Mouse (Mus musculus) frontal cortex, postnatal 14 days (tissue): ENCODE measurements at regions not wholly inside any gene's neighbourhood (a gene's known extent, or its start where the extent isn't known, plus 50 kb on each side); places are given as distances from the start of the nearest gene placed in this dataset.

Experiments
- DNase-seq, 2 experiments: peaks; one replicate each; pipeline ENCODE4 v3.0.0; 2022; ENCODE audit warnings: low spot score in 2 of 2

GRCm38 (mm10) chr1:73541371-73541770 is 525.7 kb upstream of the Tnp1 start:
- no peak for DNase-seq

- DNase-seq: no peak
Observed at GRCm38 (mm10) chr1:73538420-73538871, 522.7 kb upstream of the Tnp1 start.

- DNase-seq: no peak
Observed at GRCm38 (mm10) chr1:73535726-73536265, 520.1 kb upstream of the Tnp1 start.

GRCm38 (mm10) chr1:73533526-73533925 is 517.8 kb upstream of the Tnp1 start:
- DNase-seq: no peak

- no peak for DNase-seq
Observed at GRCm38 (mm10) chr1:73532316-73532715, 516.6 kb upstream of the Tnp1 start.

- DNase-seq: no peak
Observed at GRCm38 (mm10) chr1:73531831-73532230, 516.1 kb upstream of the Tnp1 start.

GRCm38 (mm10) chr1:73530326-73530725 is 514.6 kb upstream of the Tnp1 start:
- no peak for DNase-seq

- no peak for DNase-seq
Observed at GRCm38 (mm10) chr1:73528623-73529022, 512.9 kb upstream of the Tnp1 start.

GRCm38 (mm10) chr1:73516441-73516840 is 500.7 kb upstream of the Tnp1 start:
- no peak for DNase-seq

GRCm38 (mm10) chr1:73515781-73516180 is 500.1 kb upstream of the Tnp1 start:
- no peak for DNase-seq

- no peak for DNase-seq
Observed at GRCm38 (mm10) chr1:73513822-73514221, 498.1 kb upstream of the Tnp1 start.

- no peak for DNase-seq
Observed at GRCm38 (mm10) chr1:73512836-73513235, 497.1 kb upstream of the Tnp1 start.

GRCm38 (mm10) chr1:73507071-73507754 is 491.5 kb upstream of the Tnp1 start:
- DNase-seq: no peak

GRCm38 (mm10) chr1:73503611-73504010 is 487.9 kb upstream of the Tnp1 start:
- no peak for DNase-seq

GRCm38 (mm10) chr1:73500671-73501070 is 485.0 kb upstream of the Tnp1 start:
- DNase-seq: no peak

- no peak for DNase-seq
Observed at GRCm38 (mm10) chr1:73495971-73496749, 480.5 kb upstream of the Tnp1 start.

GRCm38 (mm10) chr1:73481956-73482355 is 466.2 kb upstream of the Tnp1 start:
- DNase-seq: no peak

- DNase-seq: no peak
Observed at GRCm38 (mm10) chr1:73479349-73479920, 463.7 kb upstream of the Tnp1 start.

- DNase-seq: no peak
Observed at GRCm38 (mm10) chr1:73460598-73460997, 444.9 kb upstream of the Tnp1 start.

- DNase-seq: no peak
Observed at GRCm38 (mm10) chr1:73459754-73460534, 444.2 kb upstream of the Tnp1 start.

- no peak for DNase-seq
Observed at GRCm38 (mm10) chr1:73457261-73457660, 441.6 kb upstream of the Tnp1 start.
